In genomic region chr6:50312647-50313046, GRCm38 (mm10) we compare ENCODE assay signal across 8 mouse cellular contexts. TPM values are rescaled to one million over a fixed set of nuclear protein-coding genes. Genes with fewer than 3 reads are reported as not detected.
A peak's percentile ranks its signal among the peaks of the same experiment; 100 is the strongest.
DNase-seq lines count a peak whose midpoint lies in the region; ATAC-seq lines count a peak whose summit lies in the region.

No protein-coding gene starts in this region.

- no peak overlapping the region for H3K9ac ChIP-seq in midbrain, embryonic 11.5 days (ENCODE audit: low read length)

- no peaks in the 10 kb centered on the region for H3K4me1 ChIP-seq in midbrain, embryonic 11.5 days (ENCODE audit: control insufficient read depth, insufficient read depth, low read length)

- no peak overlapping the region for H3K4me3 ChIP-seq in midbrain, embryonic 11.5 days (ENCODE audit: low read depth, low read length)

- no peak overlapping the region for H3K27ac ChIP-seq in midbrain, embryonic 11.5 days (ENCODE audit: low read depth, low read length)

- H3K4me2 ChIP-seq in midbrain, embryonic 11.5 days = no peak overlapping the region

- WGBS in midbrain, embryonic 11.5 days = 37% methylated on average over 4 of the region's 4 CpGs

- no peaks in the 10 kb centered on the region for H3K9me3 ChIP-seq in midbrain, embryonic 11.5 days (ENCODE audit: control insufficient read depth, low read length)

- ATAC-seq in common myeloid progenitor, adult 5-6 weeks (replicated peaks; ENCODE audit: low read depth, poor library complexity, severe bottlenecking) = peak; percentile 94
- peak; percentile 94 for ATAC-seq in inflammation-experienced regulatory T-cells, adult 6 months
- no peak for ATAC-seq in midbrain, embryonic 11.5 days (ENCODE audit: low FRiP score)

- no peaks in the 10 kb centered on the region for H3K36me3 ChIP-seq in midbrain, embryonic 11.5 days (ENCODE audit: control insufficient read depth, insufficient read depth, low read length)

- no peaks in the 10 kb centered on the region for H3K27me3 ChIP-seq in midbrain, embryonic 11.5 days (ENCODE audit: control insufficient read depth, insufficient read depth, low read length)

- DNase-seq in adipocyte (ENCODE audit: low spot score) = peak; percentile 86
- peak; percentile 51 to 54 for DNase-seq in gastrocnemius, adult 8-10 months (ENCODE audit: low spot score in 2 of 2)
- peak; percentile 52 to 55 for DNase-seq in left cerebral cortex, adult 8-10 months (ENCODE audit: low spot score in 2 of 2)
- peak; percentile 91 for DNase-seq in midbrain, embryonic 11.5 days (ENCODE audit: low spot score, missing footprints)
- DNase-seq in skeletal muscle tissue, adult 2 months (ENCODE audit: low read depth, low spot score) = peak; percentile 57
- DNase-seq in yolk sac, embryonic 10.5 days (ENCODE audit: low spot score) = peak; percentile 65

RNA-seq across cellular contexts. Expression of gene Gsdme, which starts 49.0 kb away (rescaled TPM):
- total RNA-seq in common myeloid progenitor, adult 5-6 weeks (2017) = 6.6 and 9.5 TPM in 2 replicates
- under 1 TPM; 0.31 to 0.48 (median 0.37) TPM for total RNA-seq in gastrocnemius, adult 8-10 months (2022)
- polyA plus RNA-seq in inflammation-experienced regulatory T-cells, adult 6 months (2017; shearing (Covaris generic)) = 10 to 100 TPM; 13.9 to 18.5 (median 15.4) TPM
- total RNA-seq in left cerebral cortex, adult 8-10 months (2022) = 10 to 100 TPM; 14.1 to 14.8 (median 14.3) TPM
- polyA plus RNA-seq in midbrain, embryonic 11.5 days (2014; fragmentation: Nextera tagmentation; extraction: Ambion mirVana) = 52.9 and 55.2 TPM in 2 replicates
